Mouse (Mus musculus): ENCODE results near the gene Plekhf1.

Plekhf1 gene

DNA sequence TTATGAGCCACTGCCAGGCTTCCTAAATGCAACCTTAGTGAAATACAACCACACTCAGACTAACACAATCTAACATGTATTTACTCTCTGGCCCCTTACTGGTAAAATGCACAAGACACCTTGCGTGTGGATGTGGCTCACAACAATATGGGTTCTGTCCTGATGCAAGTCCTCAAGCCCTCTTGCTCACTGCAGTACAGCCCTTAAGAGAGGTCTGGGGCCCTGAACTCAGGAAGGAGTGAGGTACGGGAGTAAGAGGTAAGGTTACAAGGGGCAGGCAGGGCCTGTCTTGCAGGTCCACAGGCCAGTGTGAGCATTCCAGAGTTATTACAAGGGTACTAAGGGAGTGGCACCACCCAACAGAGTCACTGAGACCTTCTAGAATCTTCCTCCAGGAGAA is 1.6 kb downstream of the Plekhf1 start:
- peaks cover 18% of the 10 kb centered on the region for H3K27me3 ChIP-seq (ENCODE audit: insufficient read depth, low read length)
- no peak for TF ChIP-seq NANOG (IDR thresholded peaks at IDR 0.05; ENCODE audit: borderline replicate concordance, low read length)
- no peak for TF ChIP-seq CTCF (conservative IDR thresholded peaks at IDR 0.05; ENCODE audit: low read length)
- TF ChIP-seq POU5F1 (IDR thresholded peaks at IDR 0.05; ENCODE audit: borderline replicate concordance, low read length), result no peak
- H3K9me3 ChIP-seq (ENCODE audit: low read length), result peaks cover 6% of the 10 kb centered on the region; the same call in 1 of the 2 replicates
- H3K4me1 ChIP-seq (replicated peaks; ENCODE audit: low read depth, low read length), result peaks cover 73% of the 10 kb centered on the region
- peaks cover 8% of the 10 kb centered on the region for H3K36me3 ChIP-seq (ENCODE audit: insufficient read depth, low read length)
- peak overlapping the region; percentile 92; the same call in 1 of the 2 replicates for H3K4me3 ChIP-seq (replicated peaks; ENCODE audit: low read length)

DNA sequence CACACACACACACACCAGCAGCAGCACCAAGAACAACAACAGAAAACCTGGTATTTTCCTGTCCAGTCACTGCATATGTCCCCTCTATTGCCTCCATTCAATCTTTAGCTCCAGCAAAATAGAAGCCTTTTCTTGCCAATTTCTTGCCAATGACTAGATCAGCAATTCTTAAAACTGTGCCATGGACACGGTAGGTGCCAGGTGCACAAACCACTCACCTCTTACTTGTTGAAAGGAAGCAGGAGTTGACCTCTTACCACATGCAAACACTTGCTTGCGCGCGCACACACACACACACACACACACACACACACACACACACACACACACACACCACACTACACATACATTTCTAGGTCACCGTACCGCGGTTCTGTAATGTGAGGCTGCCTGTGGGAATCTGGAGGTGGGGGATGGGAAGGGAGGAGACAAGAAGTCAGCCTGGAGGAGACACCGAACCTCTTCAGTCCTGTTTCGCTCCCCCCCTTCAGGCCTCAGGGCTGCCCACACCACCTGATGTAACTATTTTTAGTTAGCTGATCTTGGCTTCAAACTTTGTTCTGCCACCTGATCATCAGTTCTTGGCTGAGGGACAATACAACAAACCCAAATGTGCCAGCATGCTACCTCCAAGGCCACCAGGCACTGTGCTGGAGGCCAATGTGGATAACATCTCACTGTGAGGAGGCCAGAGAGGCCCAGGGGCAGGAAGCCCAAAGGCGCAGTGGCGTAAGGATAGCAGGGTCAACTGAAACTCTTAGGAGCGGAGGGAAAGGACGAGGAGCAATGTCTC is 3.0 kb downstream of the Plekhf1 start:
- H3K4me3 ChIP-seq (replicated peaks; ENCODE audit: low read length), result peak overlapping the region; percentile 43; the same call in 1 of the 2 replicates
- TF ChIP-seq POU5F1 (IDR thresholded peaks at IDR 0.05; ENCODE audit: borderline replicate concordance, low read length) (no peak), NANOG (IDR thresholded peaks at IDR 0.05; ENCODE audit: borderline replicate concordance, low read length) (no peak), CTCF (conservative IDR thresholded peaks at IDR 0.05; ENCODE audit: low read length) (no peak)
- H3K36me3 ChIP-seq (ENCODE audit: insufficient read depth, low read length), result peaks cover 23% of the 10 kb centered on the region
- peaks cover 65% of the 10 kb centered on the region for H3K4me1 ChIP-seq (replicated peaks; ENCODE audit: low read depth, low read length)
- peaks cover 6% of the 10 kb centered on the region; the same call in 1 of the 2 replicates for H3K9me3 ChIP-seq (ENCODE audit: low read length)
- H3K27me3 ChIP-seq (ENCODE audit: insufficient read depth, low read length), result peaks cover 32% of the 10 kb centered on the region

DNA sequence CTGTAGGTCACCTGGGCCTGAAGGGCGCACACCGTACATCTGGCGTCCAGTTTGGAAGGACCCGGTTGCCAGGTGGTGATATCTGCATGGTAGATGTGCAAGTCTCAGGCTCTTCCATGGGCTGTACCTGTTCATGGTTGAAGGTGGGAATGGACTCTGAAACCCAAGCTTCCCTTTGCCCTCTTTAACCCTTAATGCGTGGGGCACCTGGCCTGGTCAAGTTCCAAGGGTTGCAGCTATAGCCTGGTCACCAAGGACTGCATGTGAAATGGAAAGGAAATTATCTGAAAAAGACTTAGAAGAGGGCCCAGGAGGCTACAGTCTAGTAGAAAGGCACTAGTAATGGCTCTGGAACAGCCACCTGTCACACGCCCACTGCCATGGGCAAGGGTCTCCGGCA is 7.0 kb downstream of the Plekhf1 start:
- no peak for TF ChIP-seq POU5F1 (IDR thresholded peaks at IDR 0.05; ENCODE audit: borderline replicate concordance, low read length)
- no peak for TF ChIP-seq NANOG (IDR thresholded peaks at IDR 0.05; ENCODE audit: borderline replicate concordance, low read length)
- TF ChIP-seq CTCF (conservative IDR thresholded peaks at IDR 0.05; ENCODE audit: low read length), result no peak

DNA sequence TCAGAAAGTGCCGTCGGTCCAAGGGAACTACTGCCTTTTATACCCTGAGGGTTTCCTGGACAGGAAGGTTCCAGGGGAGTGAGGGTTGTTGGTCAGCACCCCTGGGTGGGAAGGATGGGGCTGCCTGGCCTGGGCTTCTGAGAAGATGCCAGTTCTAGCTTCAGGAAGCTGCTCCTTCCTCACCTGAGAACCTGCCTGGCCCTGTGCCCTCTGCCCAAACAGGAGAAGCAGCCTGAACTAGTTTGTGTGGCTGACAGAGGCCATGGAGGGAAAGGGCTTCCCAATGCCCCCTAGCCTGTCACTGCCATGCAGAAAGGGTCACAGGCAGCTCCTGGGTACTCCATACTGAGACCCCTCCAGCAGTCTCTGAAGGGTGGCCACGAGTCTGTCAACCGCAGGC is 8.3 kb downstream of the Plekhf1 start:
- Histone ChIP-seq H3K36me3 (ENCODE audit: insufficient read depth, low read length) (peaks cover 37% of the 10 kb centered on the region), H3K9me3 (ENCODE audit: low read length) (no peaks in the 10 kb centered on the region), H3K27me3 (ENCODE audit: insufficient read depth, low read length) (peaks cover 32% of the 10 kb centered on the region), H3K4me1 (replicated peaks; ENCODE audit: low read depth, low read length) (peaks cover 50% of the 10 kb centered on the region), H3K4me3 (replicated peaks; ENCODE audit: low read length) (no peak overlapping the region)
- TF ChIP-seq CTCF (conservative IDR thresholded peaks at IDR 0.05; ENCODE audit: low read length) (no peak), NANOG (IDR thresholded peaks at IDR 0.05; ENCODE audit: borderline replicate concordance, low read length) (no peak)

More for the DNA sequence above, 7.0 kb downstream of the Plekhf1 start:
- Histone ChIP-seq H3K4me1 (replicated peaks; ENCODE audit: low read depth, low read length) (peaks cover 47% of the 10 kb centered on the region), H3K27me3 (ENCODE audit: insufficient read depth, low read length) (peaks cover 32% of the 10 kb centered on the region), H3K36me3 (ENCODE audit: insufficient read depth, low read length) (peaks cover 37% of the 10 kb centered on the region), H3K9me3 (ENCODE audit: low read length) (no peaks in the 10 kb centered on the region), H3K4me3 (replicated peaks; ENCODE audit: low read length) (peak overlapping the region; percentile 69)

DNA sequence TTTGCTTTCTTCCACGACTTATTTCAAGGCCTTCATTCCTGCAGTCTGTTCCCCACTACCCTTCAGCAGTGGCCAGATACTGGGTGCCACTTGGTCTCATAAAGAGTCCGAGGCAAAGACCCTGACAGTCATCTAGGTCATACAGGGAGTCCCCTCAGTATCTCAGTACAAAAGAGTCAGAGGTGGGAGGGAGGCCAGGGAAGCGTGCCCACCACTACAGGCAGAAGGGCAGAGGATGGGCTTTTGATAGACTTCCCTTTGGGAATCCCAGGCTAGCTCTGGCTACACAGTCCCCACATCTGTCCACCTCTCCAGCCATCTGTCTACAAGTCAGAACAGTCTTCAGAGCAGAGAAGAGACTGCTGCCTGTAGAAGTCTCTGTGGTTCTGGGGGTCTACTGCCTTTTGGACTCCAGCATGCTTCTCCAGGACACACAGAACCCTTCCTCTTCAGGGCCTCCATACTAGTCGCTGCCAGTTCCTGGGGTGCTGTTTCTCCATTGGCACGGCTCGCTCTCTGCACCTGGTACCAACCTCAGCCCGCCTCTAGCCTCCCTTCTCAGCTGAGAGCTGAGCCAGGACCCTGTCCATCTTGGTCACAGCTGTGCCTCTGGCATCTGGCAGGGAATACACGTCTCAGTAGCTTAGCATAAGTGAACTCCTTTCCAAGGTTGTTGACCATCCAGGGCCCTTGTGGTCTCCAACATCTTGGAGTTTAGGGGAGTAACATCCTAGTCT is 9.0 kb downstream of the Plekhf1 start:
- Histone ChIP-seq H3K36me3 (ENCODE audit: insufficient read depth, low read length) (peaks cover 37% of the 10 kb centered on the region), H3K4me3 (replicated peaks; ENCODE audit: low read length) (no peak overlapping the region), H3K4me1 (replicated peaks; ENCODE audit: low read depth, low read length) (peaks cover 53% of the 10 kb centered on the region), H3K27me3 (ENCODE audit: insufficient read depth, low read length) (peaks cover 32% of the 10 kb centered on the region), H3K9me3 (ENCODE audit: low read length) (no peaks in the 10 kb centered on the region)
- TF ChIP-seq NANOG (IDR thresholded peaks at IDR 0.05; ENCODE audit: borderline replicate concordance, low read length), result no peak
- TF ChIP-seq CTCF (conservative IDR thresholded peaks at IDR 0.05; ENCODE audit: low read length), result no peak
- no peak for TF ChIP-seq POU5F1 (IDR thresholded peaks at IDR 0.05; ENCODE audit: borderline replicate concordance, low read length)

DNA sequence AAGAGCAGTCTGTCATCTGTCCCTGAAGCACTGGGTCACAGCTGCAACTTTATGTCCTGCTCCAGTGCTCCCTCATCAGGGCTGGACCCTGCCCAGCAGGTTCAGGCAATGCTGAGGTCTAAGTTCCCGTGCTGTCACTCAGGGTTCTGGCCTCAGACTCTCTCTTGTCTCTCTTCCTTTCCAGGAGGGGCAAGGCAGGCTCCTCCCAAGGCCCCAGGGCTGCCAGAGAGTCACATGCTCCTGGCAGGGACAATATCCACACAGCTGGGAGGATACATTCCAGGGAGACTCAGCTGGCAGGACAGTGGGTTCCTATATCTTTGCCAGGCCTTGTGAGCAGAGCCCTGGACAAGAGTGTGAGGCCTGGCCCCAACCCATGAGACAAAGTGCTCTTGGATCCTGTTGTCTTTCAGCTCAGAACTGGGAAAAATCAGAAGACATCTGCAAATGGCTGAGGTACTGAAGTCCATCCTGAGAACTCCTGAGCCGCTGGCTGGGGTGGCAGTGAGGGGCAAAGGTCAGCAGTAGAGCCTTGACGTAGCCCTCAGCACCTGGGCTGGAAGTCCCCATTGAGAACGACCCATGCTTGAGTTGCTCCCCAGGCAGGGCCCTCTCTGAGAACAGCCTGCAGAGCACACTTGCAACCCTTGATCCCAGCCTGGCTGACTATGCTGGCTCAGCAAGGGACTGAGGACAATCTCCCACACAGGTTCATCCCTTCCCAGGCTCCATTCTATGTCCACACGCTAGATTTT is 10.2 kb downstream of the Plekhf1 start:
- no peak overlapping the region for H3K4me3 ChIP-seq (replicated peaks; ENCODE audit: low read length)
- H3K27me3 ChIP-seq (ENCODE audit: insufficient read depth, low read length), result peaks cover 28% of the 10 kb centered on the region
- no peaks in the 10 kb centered on the region for H3K9me3 ChIP-seq (ENCODE audit: low read length)
- no peak for TF ChIP-seq NANOG (IDR thresholded peaks at IDR 0.05; ENCODE audit: borderline replicate concordance, low read length)
- TF ChIP-seq CTCF (conservative IDR thresholded peaks at IDR 0.05; ENCODE audit: low read length), result no peak
- no peak for TF ChIP-seq POU5F1 (IDR thresholded peaks at IDR 0.05; ENCODE audit: borderline replicate concordance, low read length)
- peaks cover 61% of the 10 kb centered on the region for H3K4me1 ChIP-seq (replicated peaks; ENCODE audit: low read depth, low read length)
- peaks cover 37% of the 10 kb centered on the region for H3K36me3 ChIP-seq (ENCODE audit: insufficient read depth, low read length)

DNA sequence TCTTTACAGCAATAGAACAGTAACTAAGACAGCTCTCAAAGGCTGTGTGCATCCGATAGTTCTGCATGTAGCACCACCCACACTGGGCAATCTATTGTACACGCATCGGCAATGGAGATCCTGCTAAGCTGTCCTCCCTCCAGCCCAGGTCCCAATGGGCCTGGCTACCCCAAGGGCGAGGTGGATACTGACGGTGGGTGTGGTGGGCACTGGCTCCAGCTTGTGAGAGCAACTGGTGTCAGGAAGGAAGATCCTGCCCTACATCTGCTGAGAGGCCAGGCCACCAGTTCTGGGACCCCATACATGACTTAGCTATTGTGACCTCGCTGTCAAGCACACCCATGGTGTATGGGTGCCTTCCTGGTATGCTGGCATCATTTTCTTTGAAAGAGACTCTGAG is 12.1 kb downstream of the Plekhf1 start:
- H3K36me3 ChIP-seq (ENCODE audit: insufficient read depth, low read length), result peaks cover 24% of the 10 kb centered on the region

DNA sequence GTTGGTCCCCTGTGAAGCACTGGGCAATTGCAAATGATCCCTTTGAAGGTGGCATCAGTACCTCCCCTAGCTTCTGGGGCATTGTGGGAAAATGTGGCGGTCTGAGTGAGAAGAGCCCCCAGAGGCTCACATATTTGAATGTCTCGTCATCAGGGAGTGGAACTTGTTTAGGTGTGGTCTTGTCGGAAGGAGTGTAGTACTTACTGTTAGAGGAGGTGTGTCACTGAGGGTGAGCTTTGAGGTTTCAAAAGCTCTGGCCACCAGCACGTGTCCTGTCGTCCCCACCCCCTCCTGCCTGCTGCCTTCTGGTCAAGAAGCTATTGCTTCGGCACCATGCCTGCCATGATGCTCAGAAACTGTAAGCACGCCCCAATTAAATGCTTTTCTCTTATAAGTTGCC is 12.5 kb downstream of the Plekhf1 start:
- TF ChIP-seq NANOG (IDR thresholded peaks at IDR 0.05; ENCODE audit: borderline replicate concordance, low read length) (no peak), POU5F1 (IDR thresholded peaks at IDR 0.05; ENCODE audit: borderline replicate concordance, low read length) (no peak)
- Histone ChIP-seq H3K36me3 (ENCODE audit: insufficient read depth, low read length) (peaks cover 20% of the 10 kb centered on the region), H3K4me1 (replicated peaks; ENCODE audit: low read depth, low read length) (peaks cover 51% of the 10 kb centered on the region), H3K27me3 (ENCODE audit: insufficient read depth, low read length) (peaks cover 5% of the 10 kb centered on the region; the same call in 1 of the 2 replicates), H3K9me3 (ENCODE audit: low read length) (no peaks in the 10 kb centered on the region), H3K4me3 (replicated peaks; ENCODE audit: low read length) (no peak overlapping the region; the same call in 1 of the 2 replicates)

More for the DNA sequence above, 12.1 kb downstream of the Plekhf1 start:
- H3K4me3 ChIP-seq (replicated peaks; ENCODE audit: low read length), result no peak overlapping the region
- TF ChIP-seq POU5F1 (IDR thresholded peaks at IDR 0.05; ENCODE audit: borderline replicate concordance, low read length) (no peak), NANOG (IDR thresholded peaks at IDR 0.05; ENCODE audit: borderline replicate concordance, low read length) (no peak), CTCF (conservative IDR thresholded peaks at IDR 0.05; ENCODE audit: low read length) (no peak)
- peaks cover 9% of the 10 kb centered on the region for H3K27me3 ChIP-seq (ENCODE audit: insufficient read depth, low read length)
- no peaks in the 10 kb centered on the region for H3K9me3 ChIP-seq (ENCODE audit: low read length)
- peaks cover 48% of the 10 kb centered on the region for H3K4me1 ChIP-seq (replicated peaks; ENCODE audit: low read depth, low read length)
